ENCODE assay signal across 18 mouse cellular contexts in genomic region chr11:20240331-20240730, GRCm38 (mm10).
"Had no signal": no experiment of that assay in that cellular context is flagged by ENCODE, and none has a peak within 500 bp of the region (broad histone marks: within the 10 kb centered on the region; RNA-seq: fewer than 3 reads in every experiment).

No protein-coding gene starts in this region.

- H3K4me2 ChIP-seq: limb, embryonic 12.5 days; liver, embryonic 13.5 days; lung, embryonic 15.5 days; midbrain, embryonic 13.5 days; neural tube, embryonic 15.5 days had no signal

- DNase-seq: kidney, postnatal 36 days; layer of hippocampus, adult 9-11 months; layer of hippocampus, postnatal 36 days; liver; liver, embryonic 13.5 days; liver, postnatal 0 days; lung, postnatal 14 days; right cerebral cortex, adult 18-20 months; right cerebral cortex, postnatal 25 days; thymus, adult 18-20 months; thymus, postnatal 14 days had no signal

- ATAC-seq: liver, postnatal 0 days; midbrain, embryonic 13.5 days had no signal

- H3K9ac ChIP-seq: limb, embryonic 12.5 days; liver, embryonic 13.5 days; liver, postnatal 0 days; lung, embryonic 15.5 days; midbrain, embryonic 13.5 days; neural tube, embryonic 15.5 days had no signal

- H3K27ac ChIP-seq: kidney, postnatal 0 days; limb, embryonic 12.5 days; liver, embryonic 13.5 days; lung, embryonic 15.5 days; macrophage; midbrain, embryonic 13.5 days; neural tube, embryonic 15.5 days had no signal

- H3K27me3 ChIP-seq: limb, embryonic 12.5 days; liver, embryonic 13.5 days; lung, embryonic 15.5 days; midbrain, embryonic 13.5 days; neural tube, embryonic 15.5 days had no signal

- H3K4me3 ChIP-seq: limb, embryonic 12.5 days; liver, embryonic 13.5 days; lung, embryonic 15.5 days; midbrain, embryonic 13.5 days; myocyte; neural tube, embryonic 15.5 days had no signal

- H3K9me3 ChIP-seq: limb, embryonic 12.5 days; liver, embryonic 13.5 days; lung, embryonic 15.5 days; midbrain, embryonic 13.5 days; neural tube, embryonic 15.5 days had no signal
